Mouse (Mus musculus) midbrain, postnatal 0 days (tissue): ENCODE results near the gene Dner. TPM values are rescaled to one million over a fixed set of nuclear protein-coding genes. Genes with fewer than 3 reads are reported as not detected.
A peak's percentile ranks its signal among the peaks of the same experiment; 100 is the strongest.

Experiments
- ATAC-seq: fragments of 200-750 bp; cut with Nextera tagmentation; 2 replicates; pipeline ENCODE4 v1.8.0; 2017; ENCODE audit warnings: moderate number of reproducible peaks, mild to moderate bottlenecking, moderate TSS enrichment, moderate library complexity; ENCODE audit not compliant: low FRiP score
- DNase-seq: peaks from one replicate; pipeline ENCODE4 v3.0.0-alpha.2; 2015; ENCODE audit warnings: low spot score
- H3K27ac ChIP-seq: fragments of 300-500 bp; sonication (generic); 2 replicates; pipeline ENCODE4 v1.5.1; 2014; ENCODE audit warnings: low read depth, mild to moderate bottlenecking, low read length, mixed read lengths
- H3K27me3 ChIP-seq: fragments of 300-500 bp; sonication (generic); 2 replicates; pipeline ENCODE4 v1.6.1; 2014; ENCODE audit warnings: low read length, control low read depth, mixed read lengths; ENCODE audit not compliant: insufficient read depth
- H3K36me3 ChIP-seq: fragments of 300-500 bp; sonication (generic); 2 replicates; pipeline ENCODE4 v1.6.1; 2014; ENCODE audit warnings: low read length, control low read depth, mixed read lengths; ENCODE audit not compliant: insufficient read depth
- H3K4me1 ChIP-seq: fragments of 300-500 bp; sonication (generic); 2 replicates; pipeline ENCODE4 v1.6.1; 2014; ENCODE audit warnings: mild to moderate bottlenecking, control low read depth, antibody characterized with exemption, low read length, mixed read lengths; ENCODE audit not compliant: insufficient read depth
- H3K4me2 ChIP-seq: fragments of 300-500 bp; sonication (generic); 2 replicates; pipeline ENCODE4 v1.6.1; 2014; ENCODE audit warnings: low read depth, mild to moderate bottlenecking, low read length, mixed read lengths; ENCODE audit not compliant: poor library complexity, severe bottlenecking
- H3K4me3 ChIP-seq: fragments of 300-500 bp; sonication (generic); 2 replicates; pipeline ENCODE4 v1.5.1; 2014; ENCODE audit warnings: low read depth, mild to moderate bottlenecking, low read length, moderate library complexity
- H3K9ac ChIP-seq: fragments of 300-500 bp; sonication (generic); replicated peaks from 2 replicates; pipeline ENCODE4 v1.6.1; 2014; ENCODE audit warnings: mild to moderate bottlenecking, low read length, moderate library complexity, mixed read lengths; ENCODE audit not compliant: poor library complexity, severe bottlenecking
- H3K9me3 ChIP-seq: fragments of 300-500 bp; sonication (generic); 2 replicates; pipeline ENCODE4 v1.6.1; 2016; ENCODE audit warnings: low read length, control low read depth
- CTCF ChIP-seq: IDR thresholded peaks from 2 replicates; pipeline ENCODE4 v1.5.1; 2016; ENCODE audit warnings: antibody characterized with exemption, mild to moderate bottlenecking
- WGBS: fragments of 180-500 bp; shearing (Covaris S2); extraction: QIAGEN DNeasy Blood & Tissue Kit; methylation state at CpG from one replicate; pipeline ENCODE4 v1.1.7; 2014; 5-methylcytosine and 5-hydroxymethylcytosine counted together
- polyA plus RNA-seq: library from polyadenylated mRNA; unstranded; fragments of >200 nt; fragmentation: Nextera tagmentation; extraction: Ambion mirVana; gene quantifications from 2 replicates; pipeline ENCODE4 v1.2.1, GENCODE M21; 2015
- total RNA-seq: library from RNA; depleted of rRNA; stranded (reverse); fragments of >200 nt; gene quantifications from 2 replicates; pipeline ENCODE4 v1.2.3, GENCODE M21; 2014

Dner gene
- total and polyA plus RNA-seq, 2 experiments from 2014 or later = 321 to 323 TPM

- no peak for DNase-seq
- Histone ChIP-seq H3K9me3 (no peaks in the 10 kb centered on the region), H3K27ac (no peak overlapping the region), H3K4me1 (no peaks in the 10 kb centered on the region), H3K4me3 (no peak overlapping the region), H3K27me3 (no peaks in the 10 kb centered on the region), H3K4me2 (no peak overlapping the region), H3K9ac (no peak overlapping the region), H3K36me3 (no peaks in the 10 kb centered on the region)
- no peak for ATAC-seq
- no peak for TF ChIP-seq CTCF
- 70% methylated on average over 4 of the region's 4 CpGs for WGBS
These were observed 177.7 kb downstream of the Dner start for GRCm38 (mm10) chr1:84518347-84518746.

- no peak for TF ChIP-seq CTCF
- Histone ChIP-seq H3K4me3 (no peak overlapping the region), H3K27me3 (no peaks in the 10 kb centered on the region), H3K4me2 (no peak overlapping the region), H3K9me3 (no peaks in the 10 kb centered on the region), H3K4me1 (no peaks in the 10 kb centered on the region), H3K27ac (no peak overlapping the region), H3K9ac (no peak overlapping the region), H3K36me3 (no peaks in the 10 kb centered on the region)
- 56% methylated on average over 3 of the region's 3 CpGs for WGBS
- DNase-seq (no peak), ATAC-seq (no peak)
These were observed 182.8 kb downstream of the Dner start for GRCm38 (mm10) chr1:84513201-84513600.

GRCm38 (mm10) chr1:84508510-84508909 is 187.5 kb downstream of the Dner start:
- TF ChIP-seq CTCF = no peak
- H3K27me3 ChIP-seq = no peaks in the 10 kb centered on the region
- no peak overlapping the region for H3K9ac ChIP-seq
- H3K36me3 ChIP-seq = no peaks in the 10 kb centered on the region
- H3K4me1 ChIP-seq = no peaks in the 10 kb centered on the region
- 83% methylated on average over 1 of the region's 1 CpGs for WGBS
- H3K4me2 ChIP-seq = no peak overlapping the region
- no peak for DNase-seq
- no peak for ATAC-seq
- H3K4me3 ChIP-seq = no peak overlapping the region
- no peak overlapping the region for H3K27ac ChIP-seq
- no peaks in the 10 kb centered on the region for H3K9me3 ChIP-seq

GRCm38 (mm10) chr1:84507568-84507967 is 188.5 kb downstream of the Dner start:
- Histone ChIP-seq H3K4me3 (no peak overlapping the region), H3K36me3 (no peaks in the 10 kb centered on the region), H3K27ac (no peak overlapping the region), H3K4me1 (no peaks in the 10 kb centered on the region), H3K4me2 (no peak overlapping the region), H3K27me3 (no peaks in the 10 kb centered on the region), H3K9ac (no peak overlapping the region), H3K9me3 (no peaks in the 10 kb centered on the region)
- ATAC-seq (no peak), DNase-seq (no peak)
- no peak for TF ChIP-seq CTCF

GRCm38 (mm10) chr1:84506984-84507546 is 189.0 kb downstream of the Dner start:
- Histone ChIP-seq H3K9ac (no peak overlapping the region), H3K9me3 (no peaks in the 10 kb centered on the region), H3K4me3 (no peak overlapping the region), H3K27me3 (no peaks in the 10 kb centered on the region), H3K36me3 (no peaks in the 10 kb centered on the region), H3K4me1 (no peaks in the 10 kb centered on the region), H3K27ac (no peak overlapping the region), H3K4me2 (no peak overlapping the region)
- no peak for TF ChIP-seq CTCF
- ATAC-seq = no peak
- 62% methylated on average over 6 of the region's 6 CpGs for WGBS
- DNase-seq = peak; percentile 34

- Histone ChIP-seq H3K9ac (no peak overlapping the region), H3K4me3 (no peak overlapping the region), H3K9me3 (no peaks in the 10 kb centered on the region), H3K4me1 (no peaks in the 10 kb centered on the region), H3K36me3 (no peaks in the 10 kb centered on the region), H3K27me3 (no peaks in the 10 kb centered on the region), H3K4me2 (no peak overlapping the region), H3K27ac (no peak overlapping the region)
- WGBS = 84% methylated on average over 3 of the region's 3 CpGs
- ATAC-seq (no peak), DNase-seq (no peak)
- TF ChIP-seq CTCF = no peak
These were observed 195.3 kb downstream of the Dner start for GRCm38 (mm10) chr1:84500673-84501072.
